Mouse (Mus musculus) forebrain, embryonic 16.5 days (tissue): ENCODE results near the gene Gm21974. TPM values are rescaled to one million over a fixed set of nuclear protein-coding genes. Genes with fewer than 3 reads are reported as not detected.

Source experiments
- ATAC-seq: fragments of 200-750 bp; cut with Nextera tagmentation; 2 replicates; pipeline ENCODE4 v1.8.0; 2017; ENCODE audit warnings: mild to moderate bottlenecking, moderate library complexity
- H3K27ac ChIP-seq: fragments of 300-500 bp; sonication (generic); 2 replicates; pipeline ENCODE4 v1.5.1; 2014; ENCODE audit warnings: low read length, control low read depth
- H3K27me3 ChIP-seq: fragments of 300-500 bp; sonication (generic); replicated peaks from 2 replicates; pipeline ENCODE4 v1.6.1; 2014; ENCODE audit warnings: low read length; ENCODE audit not compliant: control insufficient read depth, insufficient read depth
- H3K36me3 ChIP-seq: fragments of 300-500 bp; sonication (generic); 2 replicates; pipeline ENCODE4 v1.6.1; 2014; ENCODE audit not compliant: control insufficient read depth, insufficient read depth
- H3K4me1 ChIP-seq: fragments of 300-500 bp; sonication (generic); replicated peaks from 2 replicates; pipeline ENCODE4 v1.6.1; 2014; ENCODE audit warnings: low read length; ENCODE audit not compliant: control insufficient read depth, insufficient read depth
- H3K4me2 ChIP-seq: fragments of 300-500 bp; sonication (generic); 2 replicates; pipeline ENCODE4 v1.6.1; 2014; ENCODE audit warnings: mild to moderate bottlenecking, low read length, control low read depth
- H3K4me3 ChIP-seq: fragments of 300-500 bp; sonication (generic); replicated peaks from 2 replicates; pipeline ENCODE4 v1.5.1; 2014; ENCODE audit warnings: mild to moderate bottlenecking, low read length, control low read depth
- H3K9ac ChIP-seq: fragments of 300-500 bp; sonication (generic); replicated peaks from 2 replicates; pipeline ENCODE4 v1.6.1; 2014; ENCODE audit warnings: low read depth, low read length, control low read depth
- H3K9me3 ChIP-seq: fragments of 300-500 bp; sonication (generic); 2 replicates; pipeline ENCODE4 v1.6.1; 2016; ENCODE audit warnings: low read length; ENCODE audit not compliant: control insufficient read depth
- WGBS: fragments of 180-500 bp; shearing (Covaris S2); extraction: QIAGEN DNeasy Blood & Tissue Kit; methylation state at CpG from one replicate; pipeline ENCODE4 v1.1.7; 2014; 5-methylcytosine and 5-hydroxymethylcytosine counted together
- polyA plus RNA-seq: library from polyadenylated mRNA; unstranded; fragments of >200 nt; fragmentation: Nextera tagmentation; extraction: Ambion mirVana; gene quantifications from 2 replicates; pipeline ENCODE4 v1.2.1, GENCODE M21; 2015

The Gm21974 gene
- polyA plus RNA-seq, 1 experiment from 2014 or later, result not detected

GRCm38 (mm10) chr7:127875627-127876001, 19.6 kb downstream of the Gm21974 start:
- ATAC-seq, result peak; percentile 94
- H3K4me2 ChIP-seq, result peak overlapping the region; percentile 63

GRCm38 (mm10) chr7:127874812-127875626, 20.2 kb downstream of the Gm21974 start:
- WGBS, result 3% methylated on average over 20 of the region's 20 CpGs
- H3K27ac ChIP-seq, result peak overlapping the region; percentile 100
- H3K4me2 ChIP-seq, result peak overlapping the region; percentile 63
- ATAC-seq, result peak; percentile 26
- no peaks in the 10 kb centered on the region for H3K27me3 ChIP-seq
- H3K9ac ChIP-seq, result peak overlapping the region; percentile 100
- H3K9me3 ChIP-seq, result no peaks in the 10 kb centered on the region
- H3K36me3 ChIP-seq, result peaks cover 13% of the 10 kb centered on the region
- H3K4me1 ChIP-seq, result peaks cover 27% of the 10 kb centered on the region
- H3K4me3 ChIP-seq, result peak overlapping the region; percentile 93

More at GRCm38 (mm10) chr7:127875627-127876001, 19.6 kb downstream of the Gm21974 start:
- Histone ChIP-seq H3K36me3 (peaks cover 18% of the 10 kb centered on the region), H3K9me3 (no peaks in the 10 kb centered on the region), H3K4me3 (peak overlapping the region; percentile 93), H3K27me3 (no peaks in the 10 kb centered on the region), H3K27ac (peak overlapping the region; percentile 100), H3K9ac (peak overlapping the region; percentile 100), H3K4me1 (peaks cover 27% of the 10 kb centered on the region)
- WGBS, result under 1% methylated on average over 43 of the region's 43 CpGs

- H3K9me3 ChIP-seq, result no peaks in the 10 kb centered on the region
- no peak overlapping the region for H3K4me3 ChIP-seq
- ATAC-seq, result no peak
- H3K36me3 ChIP-seq, result peaks cover 26% of the 10 kb centered on the region
- 87% methylated on average over 5 of the region's 5 CpGs for WGBS
- H3K4me1 ChIP-seq, result peaks cover 19% of the 10 kb centered on the region
- no peak overlapping the region for H3K9ac ChIP-seq
- H3K27ac ChIP-seq, result no peak overlapping the region
- no peaks in the 10 kb centered on the region for H3K27me3 ChIP-seq
- H3K4me2 ChIP-seq, result no peak overlapping the region
These were observed 25.0 kb downstream of the Gm21974 start for GRCm38 (mm10) chr7:127870136-127870821.

- Histone ChIP-seq H3K4me3 (no peak overlapping the region), H3K9me3 (no peaks in the 10 kb centered on the region), H3K9ac (no peak overlapping the region), H3K4me1 (peaks cover 15% of the 10 kb centered on the region), H3K36me3 (peaks cover 26% of the 10 kb centered on the region), H3K27me3 (no peaks in the 10 kb centered on the region), H3K4me2 (no peak overlapping the region), H3K27ac (no peak overlapping the region)
- ATAC-seq, result no peak
- WGBS, result 61% methylated on average over 3 of the region's 3 CpGs
These were observed 26.0 kb downstream of the Gm21974 start for GRCm38 (mm10) chr7:127869149-127869810.

- Histone ChIP-seq H3K4me2 (no peak overlapping the region), H3K27me3 (no peaks in the 10 kb centered on the region), H3K4me3 (no peak overlapping the region), H3K36me3 (peaks cover 29% of the 10 kb centered on the region), H3K4me1 (no peaks in the 10 kb centered on the region), H3K9ac (no peak overlapping the region), H3K9me3 (no peaks in the 10 kb centered on the region), H3K27ac (no peak overlapping the region)
- no peak for ATAC-seq
- 97% methylated on average over 18 of the region's 18 CpGs for WGBS
These were observed 27.6 kb downstream of the Gm21974 start for GRCm38 (mm10) chr7:127867641-127868040.

DNA sequence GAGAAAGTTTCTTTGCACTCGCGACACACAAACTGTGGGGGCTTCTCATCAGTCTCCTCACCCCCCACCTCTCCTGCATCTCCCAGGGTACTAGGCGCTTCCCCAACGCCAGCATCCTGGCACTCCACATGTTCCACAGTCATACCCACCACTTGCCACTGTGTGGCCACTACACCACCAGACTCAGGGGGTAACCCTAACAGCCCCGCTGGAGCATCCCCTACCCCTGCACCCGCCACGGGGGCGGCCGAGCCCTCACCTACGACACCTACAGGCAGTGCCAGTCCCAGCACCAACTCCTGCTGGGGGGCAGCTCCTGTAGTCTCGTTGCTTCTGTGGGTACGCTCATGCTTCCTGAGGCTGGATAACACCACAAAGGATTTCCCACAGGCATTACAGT, 28.8 kb downstream of the Gm21974 start:
- Histone ChIP-seq H3K27ac (no peak overlapping the region), H3K27me3 (no peaks in the 10 kb centered on the region), H3K36me3 (peaks cover 29% of the 10 kb centered on the region), H3K9me3 (no peaks in the 10 kb centered on the region), H3K9ac (no peak overlapping the region), H3K4me3 (no peak overlapping the region), H3K4me1 (no peaks in the 10 kb centered on the region), H3K4me2 (no peak overlapping the region)
- 95% methylated on average over 12 of the region's 12 CpGs for WGBS
- no peak for ATAC-seq

DNA sequence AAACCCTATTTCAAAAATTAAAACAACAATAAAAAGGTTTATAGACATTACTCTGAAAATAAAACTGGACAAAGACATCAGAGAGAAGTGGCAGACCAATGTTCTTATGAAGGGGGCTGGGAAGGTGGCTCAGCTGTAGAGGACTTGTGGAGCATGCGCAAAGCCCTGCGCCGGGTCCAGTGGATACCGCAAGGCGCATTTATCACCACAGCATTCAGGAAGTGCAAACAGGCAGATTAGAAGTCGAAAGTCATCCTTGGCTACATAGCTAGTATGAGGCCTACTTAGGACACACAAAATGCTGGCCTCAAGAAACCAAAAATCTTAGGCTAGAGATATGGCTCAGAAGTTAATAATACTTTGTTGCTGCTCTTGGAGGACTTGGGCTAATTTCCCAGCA, 37.0 kb downstream of the Gm21974 start:
- Histone ChIP-seq H3K27me3 (no peaks in the 10 kb centered on the region), H3K4me3 (no peak overlapping the region), H3K4me1 (no peaks in the 10 kb centered on the region), H3K4me2 (no peak overlapping the region), H3K9me3 (no peaks in the 10 kb centered on the region), H3K27ac (no peak overlapping the region), H3K36me3 (no peaks in the 10 kb centered on the region), H3K9ac (no peak overlapping the region)
- ATAC-seq, result no peak
- 93% methylated on average over 6 of the region's 6 CpGs for WGBS

GRCm38 (mm10) chr7:127850906-127851305, 44.3 kb downstream of the Gm21974 start:
- H3K27me3 ChIP-seq, result no peaks in the 10 kb centered on the region
- no peak overlapping the region for H3K27ac ChIP-seq
- H3K9me3 ChIP-seq, result no peaks in the 10 kb centered on the region
- 76% methylated on average over 5 of the region's 5 CpGs for WGBS
- no peak overlapping the region for H3K4me2 ChIP-seq
- no peaks in the 10 kb centered on the region for H3K4me1 ChIP-seq
- H3K4me3 ChIP-seq, result no peak overlapping the region
- H3K36me3 ChIP-seq, result no peaks in the 10 kb centered on the region
- H3K9ac ChIP-seq, result no peak overlapping the region
- ATAC-seq, result no peak
